Mouse (Mus musculus) hindbrain, embryonic 15.5 days (tissue): ENCODE data around the gene Zfp692. TPM values are rescaled to one million over a fixed set of nuclear protein-coding genes. Genes with fewer than 3 reads are reported as not detected.
A peak's percentile ranks its signal among the peaks of the same experiment; 100 is the strongest.

Experiments
- ATAC-seq: fragments of 200-750 bp; cut with Nextera tagmentation; 2 replicates; pipeline ENCODE4 v1.8.0; 2017; ENCODE audit warnings: low read depth, moderate number of reproducible peaks, moderate TSS enrichment; ENCODE audit not compliant: low FRiP score
- H3K27ac ChIP-seq: fragments of 300-500 bp; sonication (generic); replicated peaks from 2 replicates; pipeline ENCODE4 v1.5.1; 2015; ENCODE audit warnings: mild to moderate bottlenecking, inconsistent platforms
- H3K27me3 ChIP-seq: fragments of 300-500 bp; sonication (generic); 2 replicates; pipeline ENCODE4 v1.6.1; 2015; ENCODE audit warnings: control low read depth, inconsistent platforms
- H3K36me3 ChIP-seq: fragments of 300-500 bp; sonication (generic); 2 replicates; pipeline ENCODE4 v1.6.1; 2015; ENCODE audit warnings: control low read depth, inconsistent platforms
- H3K4me1 ChIP-seq: fragments of 300-500 bp; sonication (generic); replicated peaks from 2 replicates; pipeline ENCODE4 v1.6.1; 2015; ENCODE audit warnings: control low read depth, inconsistent platforms
- H3K4me2 ChIP-seq: fragments of 300-500 bp; sonication (generic); 2 replicates; pipeline ENCODE4 v1.6.1; 2015; ENCODE audit warnings: moderate library complexity, mild to moderate bottlenecking, inconsistent platforms
- H3K4me3 ChIP-seq: fragments of 300-500 bp; sonication (generic); 2 replicates; pipeline ENCODE4 v1.5.1; 2015; ENCODE audit warnings: mild to moderate bottlenecking, inconsistent platforms
- H3K9ac ChIP-seq: fragments of 300-500 bp; sonication (generic); 2 replicates; pipeline ENCODE4 v1.6.1; 2015; ENCODE audit warnings: inconsistent platforms
- H3K9me3 ChIP-seq: fragments of 300-500 bp; sonication (generic); 2 replicates; pipeline ENCODE4 v1.6.1; 2016; ENCODE audit warnings: control low read depth, inconsistent platforms
- WGBS: fragments of 180-500 bp; shearing (Covaris S2); methylation state at CpG from one replicate; pipeline ENCODE4 v1.1.7; 2015; 5-methylcytosine and 5-hydroxymethylcytosine counted together
- polyA plus RNA-seq: library from polyadenylated mRNA; unstranded; fragments of >200 nt; fragmentation: Nextera tagmentation; extraction: Ambion mirVana; gene quantifications from 2 replicates; pipeline ENCODE4 v1.2.1, GENCODE M21; 2015

The Zfp692 gene
- polyA plus RNA-seq, 1 experiment from 2014 or later = 30.2 TPM

DNA sequence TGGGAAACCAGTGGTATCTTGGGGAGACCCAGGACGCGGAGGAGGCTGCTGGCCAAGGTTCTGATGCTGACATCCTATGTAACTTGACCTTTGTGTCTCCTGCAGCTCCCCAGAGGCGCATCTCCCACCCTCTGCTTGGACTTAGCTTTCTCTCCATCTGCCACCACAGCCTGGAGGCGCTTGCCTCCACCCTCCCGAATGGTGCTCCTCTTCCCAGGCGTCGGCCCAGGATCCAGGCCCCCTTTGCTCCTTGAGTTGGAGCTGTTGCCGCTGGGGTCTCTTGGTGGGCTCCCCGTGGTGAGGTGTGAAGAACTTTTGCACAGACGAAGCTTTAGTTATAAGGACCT lies 24.3 kb downstream of the Zfp692 start:
- WGBS = 23% methylated on average over 10 of the region's 10 CpGs
- peak; percentile 13; the same call in 1 of the 2 replicates for ATAC-seq

DNA sequence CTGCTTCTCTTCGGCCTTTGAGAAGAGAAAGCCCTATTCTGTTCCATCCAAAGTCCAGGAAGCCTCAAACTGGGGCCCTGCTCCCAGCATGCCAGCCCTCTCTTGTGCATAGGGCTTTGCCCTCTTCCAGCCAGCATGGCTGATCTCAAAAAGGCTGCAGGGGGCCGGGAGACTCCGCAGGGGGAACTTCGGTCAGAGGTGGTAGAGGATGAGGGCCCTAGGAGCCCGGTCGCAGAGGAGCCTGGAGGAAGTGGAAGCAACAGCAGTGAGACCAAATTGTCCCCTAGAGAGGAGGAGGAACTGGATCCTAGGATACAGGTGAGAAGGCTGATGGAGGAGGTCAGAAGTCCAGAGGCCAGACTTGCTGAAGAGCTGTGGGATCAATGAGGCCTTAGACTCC lies 24.7 kb downstream of the Zfp692 start:
- no peak overlapping the region for H3K27ac ChIP-seq
- H3K4me3 ChIP-seq = peak overlapping the region; percentile 96
- peak overlapping the region; percentile 69 for H3K9ac ChIP-seq
- 85% methylated on average over 6 of the region's 6 CpGs for WGBS
- H3K4me2 ChIP-seq = peak overlapping the region; percentile 85
- H3K27me3 ChIP-seq = no peaks in the 10 kb centered on the region
- H3K9me3 ChIP-seq = no peaks in the 10 kb centered on the region
- peaks cover 55% of the 10 kb centered on the region for H3K4me1 ChIP-seq
- ATAC-seq = no peak
- H3K36me3 ChIP-seq = peaks cover 28% of the 10 kb centered on the region

More for the DNA sequence above, 24.3 kb downstream of the Zfp692 start:
- Histone ChIP-seq H3K27me3 (no peaks in the 10 kb centered on the region), H3K4me3 (peak overlapping the region; percentile 96), H3K4me1 (peaks cover 55% of the 10 kb centered on the region), H3K27ac (no peak overlapping the region), H3K9me3 (no peaks in the 10 kb centered on the region), H3K4me2 (peak overlapping the region; percentile 85), H3K9ac (peak overlapping the region; percentile 69), H3K36me3 (peaks cover 25% of the 10 kb centered on the region)

DNA sequence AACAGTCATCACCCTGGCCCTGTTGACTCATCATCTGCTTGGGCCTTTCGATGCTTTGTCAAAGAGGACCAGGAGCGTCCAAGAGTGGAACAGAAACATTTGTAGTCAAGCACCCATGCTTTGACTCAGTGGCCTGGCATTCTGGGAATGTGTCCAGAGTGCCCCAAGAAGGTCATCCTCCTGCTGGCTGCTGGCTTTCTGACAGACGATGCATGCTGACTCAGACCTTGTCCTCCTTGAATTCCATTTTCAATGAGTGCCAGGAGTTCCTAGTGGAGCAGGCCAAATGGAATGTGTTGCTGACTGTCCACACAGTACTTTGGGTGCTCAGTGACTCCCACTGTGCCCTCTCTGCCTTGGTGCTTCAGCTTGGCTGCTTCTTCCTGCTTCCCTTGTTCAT lies 27.9 kb downstream of the Zfp692 start:
- no peaks in the 10 kb centered on the region for H3K27me3 ChIP-seq
- ATAC-seq = no peak
- 67% methylated on average over 3 of the region's 3 CpGs for WGBS
- no peak overlapping the region for H3K27ac ChIP-seq
- no peak overlapping the region for H3K9ac ChIP-seq
- peaks cover 40% of the 10 kb centered on the region for H3K4me1 ChIP-seq
- H3K36me3 ChIP-seq = peaks cover 38% of the 10 kb centered on the region
- H3K4me2 ChIP-seq = no peak overlapping the region
- no peaks in the 10 kb centered on the region for H3K9me3 ChIP-seq
- H3K4me3 ChIP-seq = no peak overlapping the region

DNA sequence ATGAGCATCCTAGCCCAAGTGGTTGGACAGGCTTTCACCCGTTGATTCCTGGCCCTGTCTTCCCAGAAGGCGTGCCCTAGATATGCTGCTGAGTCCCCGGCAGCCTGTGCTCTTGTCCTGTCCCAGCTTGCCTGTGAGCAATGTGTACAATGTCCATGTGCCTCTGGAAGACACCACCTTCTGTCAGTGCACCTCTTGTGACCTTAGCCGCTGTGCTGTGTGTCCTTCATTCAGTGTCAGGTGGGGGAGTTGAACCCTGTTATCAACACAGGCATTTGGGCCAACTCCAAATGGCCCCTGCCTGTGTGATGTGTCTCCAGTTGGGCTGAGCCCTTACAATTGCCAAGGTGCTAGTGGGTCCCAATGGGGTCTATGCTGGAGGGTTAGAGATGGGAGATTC lies 39.9 kb downstream of the Zfp692 start:
- 91% methylated on average over 4 of the region's 4 CpGs for WGBS
- H3K36me3 ChIP-seq = peaks cover 40% of the 10 kb centered on the region

DNA sequence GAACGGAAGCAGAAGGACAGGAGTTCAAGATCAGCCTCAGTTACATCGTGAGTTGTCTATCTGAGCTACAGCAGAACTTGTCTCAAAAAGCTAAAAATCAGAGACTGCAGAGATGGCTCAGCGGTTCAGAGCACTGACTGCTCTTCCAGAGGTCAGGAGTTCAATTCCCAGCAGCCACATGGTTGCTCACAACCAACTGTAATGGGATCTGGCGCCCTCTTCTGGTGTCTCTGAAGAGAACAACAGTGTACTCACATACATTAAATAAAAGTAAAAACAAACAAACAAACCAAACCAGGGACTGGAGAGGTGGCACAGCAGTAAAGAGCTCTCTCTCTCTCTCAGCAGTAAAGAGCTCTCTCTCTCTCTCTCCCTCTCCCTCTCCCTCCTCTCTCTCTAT lies 43.8 kb downstream of the Zfp692 start:
- H3K4me2 ChIP-seq = no peak overlapping the region
- no peak for ATAC-seq
- no peaks in the 10 kb centered on the region for H3K4me1 ChIP-seq
- no peak overlapping the region for H3K27ac ChIP-seq
- no peaks in the 10 kb centered on the region for H3K27me3 ChIP-seq
- H3K9ac ChIP-seq = no peak overlapping the region
- 73% methylated on average over 4 of the region's 4 CpGs for WGBS
- no peak overlapping the region for H3K4me3 ChIP-seq
- H3K9me3 ChIP-seq = no peaks in the 10 kb centered on the region
- peaks cover 15% of the 10 kb centered on the region for H3K36me3 ChIP-seq

More for the DNA sequence above, 39.9 kb downstream of the Zfp692 start:
- H3K9me3 ChIP-seq = no peaks in the 10 kb centered on the region
- H3K9ac ChIP-seq = no peak overlapping the region
- ATAC-seq = no peak
- no peaks in the 10 kb centered on the region for H3K4me1 ChIP-seq
- H3K4me3 ChIP-seq = no peak overlapping the region
- no peaks in the 10 kb centered on the region for H3K27me3 ChIP-seq
- no peak overlapping the region for H3K4me2 ChIP-seq
- no peak overlapping the region for H3K27ac ChIP-seq

DNA sequence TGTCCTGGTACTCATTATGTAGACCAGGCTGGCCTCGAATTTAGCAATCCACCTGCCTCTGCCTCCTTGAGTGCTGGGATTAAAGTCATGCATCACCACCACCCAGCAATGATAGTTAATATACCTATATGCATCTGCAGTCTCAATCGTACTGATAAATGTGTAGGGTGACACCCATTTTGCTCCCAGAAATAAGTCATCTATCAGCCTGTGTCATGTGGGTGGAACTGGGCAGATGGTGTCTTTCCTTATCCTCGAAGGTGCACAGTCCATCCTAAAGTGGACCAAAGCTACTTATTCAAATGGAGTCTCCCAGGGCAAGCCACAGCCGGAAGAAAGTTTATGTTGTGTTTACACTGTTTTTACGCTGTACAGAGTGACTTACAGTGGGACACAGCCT lies 44.3 kb downstream of the Zfp692 start:
- 88% methylated on average over 5 of the region's 5 CpGs for WGBS
- ATAC-seq = no peak
- H3K9ac ChIP-seq = no peak overlapping the region
- H3K27me3 ChIP-seq = no peaks in the 10 kb centered on the region
- no peak overlapping the region for H3K4me2 ChIP-seq
- no peak overlapping the region for H3K27ac ChIP-seq
- H3K36me3 ChIP-seq = peaks cover 12% of the 10 kb centered on the region
- no peak overlapping the region for H3K4me3 ChIP-seq
- no peaks in the 10 kb centered on the region for H3K9me3 ChIP-seq
- H3K4me1 ChIP-seq = no peaks in the 10 kb centered on the region

DNA sequence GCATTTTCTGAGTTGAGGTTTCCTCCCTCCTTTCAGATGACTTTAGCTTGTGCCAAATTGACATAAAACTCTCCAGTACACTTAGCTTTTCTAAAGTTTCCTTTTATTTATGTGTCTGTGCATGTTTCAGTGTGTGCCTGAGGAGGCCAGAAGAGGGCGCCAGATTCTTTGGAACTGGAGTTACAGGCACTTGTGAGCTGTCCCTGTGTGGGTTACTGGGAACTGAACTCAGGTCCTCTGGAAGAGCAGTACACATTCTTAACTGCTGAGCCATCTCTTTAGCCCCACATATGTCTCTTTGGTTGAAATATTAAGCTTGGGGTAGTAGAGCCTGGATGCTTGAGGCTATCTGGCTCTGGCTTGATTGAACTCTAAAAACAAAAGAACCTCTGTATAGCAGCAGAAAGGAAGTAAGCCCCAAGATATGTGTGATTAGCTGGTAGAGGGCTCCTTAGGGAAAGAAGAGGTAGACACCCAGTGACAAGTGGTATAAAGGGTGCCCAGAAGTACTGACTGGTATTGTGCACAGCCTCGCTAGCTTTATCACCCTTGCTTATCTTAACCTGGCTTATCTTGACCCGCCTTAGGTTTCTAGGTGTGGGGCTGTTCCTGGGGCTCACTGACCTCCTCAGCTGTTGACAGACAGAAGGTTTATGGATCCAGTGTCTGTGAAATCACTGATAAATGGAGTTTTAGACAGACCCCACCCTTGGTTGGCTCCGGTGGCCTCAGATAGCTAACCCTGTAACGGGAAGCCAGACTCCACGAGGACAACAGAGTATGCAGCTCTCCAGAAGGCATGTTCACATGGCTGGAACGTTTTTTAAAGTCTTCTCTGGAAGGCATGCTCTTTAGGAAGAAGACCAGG lies 46.0 kb downstream of the Zfp692 start:
- WGBS = 70% methylated on average over 7 of the region's 7 CpGs
- no peak for ATAC-seq
- Histone ChIP-seq H3K27me3 (no peaks in the 10 kb centered on the region), H3K9ac (no peak overlapping the region), H3K4me3 (no peak overlapping the region), H3K4me2 (no peak overlapping the region), H3K36me3 (no peaks in the 10 kb centered on the region), H3K27ac (no peak overlapping the region), H3K4me1 (no peaks in the 10 kb centered on the region), H3K9me3 (no peaks in the 10 kb centered on the region)

DNA sequence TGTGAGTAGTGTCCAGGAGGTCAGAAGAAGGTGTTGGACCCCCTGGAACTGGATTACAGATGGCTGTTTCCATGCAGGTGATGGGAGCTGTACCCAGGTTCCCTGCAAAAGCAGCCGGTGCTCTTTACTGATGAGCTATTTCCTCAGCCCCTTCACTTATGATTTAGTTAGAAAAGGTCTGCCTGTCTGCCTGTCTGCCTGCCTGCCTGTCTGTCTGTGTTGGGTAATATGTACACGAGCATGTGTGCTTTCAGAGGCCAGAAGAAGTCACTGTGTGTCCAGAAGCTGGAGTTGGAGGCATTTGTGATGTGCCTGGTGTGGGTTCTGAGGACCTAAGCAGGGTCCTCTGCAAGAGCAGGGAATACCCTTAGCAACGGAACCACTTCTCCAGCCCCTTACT lies 46.8 kb downstream of the Zfp692 start:
- Histone ChIP-seq H3K9me3 (no peaks in the 10 kb centered on the region), H3K9ac (no peak overlapping the region), H3K4me3 (no peak overlapping the region), H3K36me3 (no peaks in the 10 kb centered on the region), H3K4me2 (no peak overlapping the region), H3K4me1 (no peaks in the 10 kb centered on the region), H3K27ac (no peak overlapping the region), H3K27me3 (no peaks in the 10 kb centered on the region)
- ATAC-seq = no peak
- 80% methylated on average over 3 of the region's 3 CpGs for WGBS

DNA sequence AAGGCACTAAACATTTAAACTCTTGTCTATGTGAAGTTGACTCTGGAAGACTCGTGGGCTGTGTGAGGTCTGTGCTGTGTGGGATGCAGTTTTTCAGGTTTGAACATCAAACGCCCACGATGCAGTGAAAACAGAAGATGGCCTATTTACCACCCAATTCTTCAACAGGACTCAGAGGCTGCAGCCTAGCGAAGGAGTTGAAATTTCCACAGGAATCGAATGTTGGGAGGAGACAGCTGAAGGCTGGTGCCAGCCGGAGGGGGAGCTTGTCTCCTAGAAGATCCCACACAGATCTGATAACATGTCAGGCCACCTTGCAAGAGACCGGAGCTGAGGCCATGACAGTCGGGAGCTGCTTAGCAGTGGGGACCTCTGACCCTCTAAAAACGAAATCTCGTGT lies 47.6 kb downstream of the Zfp692 start:
- H3K4me3 ChIP-seq = no peak overlapping the region
- no peak for ATAC-seq
- whole genome bisulfite sequencing = 74% methylated on average over 10 of the region's 10 CpGs

DNA sequence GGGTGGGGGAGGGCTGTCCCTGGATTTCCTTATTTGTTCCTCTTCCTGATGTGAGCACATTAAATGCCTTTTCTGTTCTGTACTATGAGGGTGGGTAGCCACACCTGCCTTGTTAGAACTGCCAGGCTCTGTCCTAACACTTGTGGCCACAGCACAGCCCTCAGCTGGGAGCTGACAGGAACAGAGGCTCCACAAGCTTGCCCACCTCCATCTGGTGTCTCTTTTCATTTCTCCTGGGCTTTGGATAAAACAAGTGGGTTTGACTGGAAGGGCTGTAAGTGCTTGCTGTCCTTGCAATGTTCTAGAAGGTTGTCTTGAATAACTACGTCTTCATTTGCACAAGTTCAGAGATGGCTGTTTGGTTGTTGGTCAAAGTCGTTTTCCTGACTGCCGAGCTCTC lies 48.1 kb downstream of the Zfp692 start:
- Histone ChIP-seq H3K4me3 (no peak overlapping the region), H3K36me3 (no peaks in the 10 kb centered on the region), H3K9me3 (no peaks in the 10 kb centered on the region), H3K27ac (no peak overlapping the region), H3K27me3 (no peaks in the 10 kb centered on the region), H3K4me1 (no peaks in the 10 kb centered on the region), H3K9ac (no peak overlapping the region), H3K4me2 (no peak overlapping the region)
- ATAC-seq = no peak
- WGBS = 85% methylated on average over 3 of the region's 3 CpGs

More for the DNA sequence above, 47.6 kb downstream of the Zfp692 start:
- H3K4me1 ChIP-seq = no peaks in the 10 kb centered on the region
- H3K27me3 ChIP-seq = no peaks in the 10 kb centered on the region
- H3K36me3 ChIP-seq = no peaks in the 10 kb centered on the region
- no peak overlapping the region for H3K27ac ChIP-seq
- no peak overlapping the region for H3K4me2 ChIP-seq
- no peak overlapping the region for H3K9ac ChIP-seq
- H3K9me3 ChIP-seq = no peaks in the 10 kb centered on the region

DNA sequence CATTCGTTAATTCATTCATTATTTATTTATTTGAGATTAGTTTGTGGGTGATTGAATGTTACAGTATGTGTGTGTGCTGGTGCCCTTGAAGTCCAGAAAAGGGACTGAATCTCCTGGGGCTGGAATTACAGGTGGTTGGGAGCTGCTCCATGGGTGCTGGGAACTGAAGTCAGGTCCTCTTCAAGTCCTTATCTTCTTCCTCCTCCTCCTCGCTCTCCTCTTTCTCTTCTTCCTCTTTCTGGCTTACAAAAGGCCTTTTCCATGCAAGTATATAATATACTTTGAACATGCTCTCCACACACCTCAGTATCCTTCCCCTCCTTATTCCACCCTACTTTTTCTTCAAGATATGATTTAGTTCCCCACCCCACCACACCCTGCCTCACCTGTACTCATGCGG lies 50.2 kb downstream of the Zfp692 start:
- H3K27ac ChIP-seq = no peak overlapping the region
- 87% methylated on average over 3 of the region's 3 CpGs for WGBS
- H3K9ac ChIP-seq = no peak overlapping the region
- no peak overlapping the region for H3K4me2 ChIP-seq
- H3K36me3 ChIP-seq = no peaks in the 10 kb centered on the region
- H3K4me1 ChIP-seq = no peaks in the 10 kb centered on the region
- ATAC-seq = no peak
- no peak overlapping the region for H3K4me3 ChIP-seq
- no peaks in the 10 kb centered on the region for H3K27me3 ChIP-seq
- H3K9me3 ChIP-seq = no peaks in the 10 kb centered on the region

DNA sequence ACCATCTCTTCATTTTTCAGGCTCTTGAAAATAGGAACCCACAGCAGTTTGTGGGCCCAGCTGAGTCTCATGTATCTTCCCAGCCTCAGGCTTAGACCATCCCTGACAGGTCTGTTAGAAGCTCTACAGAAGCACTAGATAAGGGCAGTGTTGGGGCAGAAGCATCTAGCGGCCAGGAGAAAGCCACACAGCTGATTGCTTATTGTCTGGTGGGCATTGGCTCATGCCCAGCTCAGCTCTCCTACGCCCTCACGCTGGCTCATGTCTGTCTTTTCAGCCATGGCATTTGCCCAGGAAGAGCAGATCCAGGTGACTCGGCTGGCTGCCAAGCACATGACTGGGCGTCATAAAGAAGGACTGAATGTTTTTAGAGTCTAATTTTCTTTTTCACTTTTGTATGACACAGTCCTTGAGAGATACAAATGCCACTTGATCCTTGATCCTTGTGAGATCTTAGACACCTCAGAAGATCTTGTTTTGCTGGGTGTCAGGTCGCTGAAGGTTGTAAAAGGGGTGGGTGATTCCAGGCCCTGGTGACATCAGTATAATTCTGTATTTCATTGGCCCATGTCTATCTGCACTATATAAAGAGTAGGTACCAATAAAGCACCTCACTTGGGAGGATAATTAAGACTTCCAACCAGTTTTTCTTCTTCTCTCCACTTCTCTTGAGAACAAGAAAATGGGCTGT lies 51.1 kb downstream of the Zfp692 start:
- H3K9ac ChIP-seq = no peak overlapping the region
- no peaks in the 10 kb centered on the region for H3K36me3 ChIP-seq
- no peaks in the 10 kb centered on the region for H3K27me3 ChIP-seq
- H3K4me1 ChIP-seq = no peaks in the 10 kb centered on the region
- no peak overlapping the region for H3K4me2 ChIP-seq
- H3K9me3 ChIP-seq = no peaks in the 10 kb centered on the region
- WGBS = 88% methylated on average over 6 of the region's 6 CpGs
- no peak overlapping the region for H3K27ac ChIP-seq
- no peak overlapping the region for H3K4me3 ChIP-seq
- ATAC-seq = no peak
